Mouse (Mus musculus) Patski (cell line): ENCODE measurements around the gene Pla2g4c. TPM values are rescaled to one million over a fixed set of nuclear protein-coding genes. Genes with fewer than 3 reads are reported as not detected.

Experiments
- ATAC-seq: fragments of 100-300 bp; one replicate; pipeline ENCODE4 v1.8.0; 2021
- CTCF ChIA-PET: fragments of 350-600 bp; sonication (Branson Sonifier 250); formaldehyde crosslinking; loops from one replicate; lab custom pipeline; 2022; ENCODE audit warnings: inconsistent platforms; lab: Charles Lee
- POLR2A ChIA-PET: fragments of 350-600 bp; sonication (Branson Sonifier 250); formaldehyde crosslinking; loops from one replicate; lab custom pipeline; 2022; ENCODE audit warnings: antibody characterized with exemption, inconsistent platforms; lab: Charles Lee
- DNase-seq: peaks from one replicate; pipeline ENCODE4 v3.0.0-alpha.2; 2011; ENCODE audit warnings: low read depth, low spot score
- H3K27me3 ChIP-seq: fragments of 371-371 bp; one replicate; pipeline ENCODE4 v1.5.1; 2021
- CTCF ChIP-seq: fragments of 100-300 bp; IDR thresholded peaks from one replicate; pipeline ENCODE4 v1.5.1; 2021
- in situ Hi-C: fragments of 300-500 bp; cut with MboI; formaldehyde crosslinking; loops from 3 replicates; pipeline ENCODE4 v1.11.1; 2018; ENCODE audit warnings: low pct_unique_long_range_greater_than_20kb, mixed read lengths
- polyA plus RNA-seq: library from polyadenylated mRNA; unstranded; gene quantifications from one replicate; pipeline ENCODE4 v1.2.3, GENCODE M21; 2021

Pla2g4c gene
- polyA plus RNA-seq, 1 experiment from 2014 or later, result 0.40 TPM

- ChIA-PET POLR2A (no interaction called here), CTCF (interaction anchor here (0.9 to 1.2 kb wide), 2 partner anchors 11 to 17 kb away, joined by 3 read pairs; no protein-coding TSS in a partner anchor)
- no peaks in the 10 kb centered on the region for H3K27me3 ChIP-seq
- DNase-seq (no peak), ATAC-seq (no peak)
- in situ Hi-C loops, result no loop called here
- no peak for TF ChIP-seq CTCF
Observed at GRCm38 (mm10) chr7:13330575-13330974, 6.1 kb downstream of the Pla2g4c start.

GRCm38 (mm10) chr7:13355943-13356342, 31.5 kb downstream of the Pla2g4c start:
- ChIA-PET POLR2A (no interaction called here), CTCF (no interaction called here)
- no peak for TF ChIP-seq CTCF
- ATAC-seq, result no peak
- no peak for DNase-seq
- in situ Hi-C loops, result no loop called here
- H3K27me3 ChIP-seq, result no peaks in the 10 kb centered on the region

- ChIA-PET POLR2A (no interaction called here), CTCF (no interaction called here)
- in situ Hi-C loops, result loop anchor here (5.0 kb wide), 1 partner anchor 33 kb away; no protein-coding TSS in a partner anchor
- no peaks in the 10 kb centered on the region for H3K27me3 ChIP-seq
- DNase-seq, result no peak
- TF ChIP-seq CTCF, result no peak
- no peak for ATAC-seq
Observed at GRCm38 (mm10) chr7:13380588-13380987, 56.1 kb downstream of the Pla2g4c start.

GRCm38 (mm10) chr7:13397832-13398231, 73.4 kb downstream of the Pla2g4c start, which contains the start of gene Cabp5:
Cabp5 (plus strand) TSS chr7:13398132.
- in situ Hi-C loops, result no loop called here
- ChIA-PET POLR2A (no interaction called here), CTCF (no interaction called here)
- ATAC-seq, result no peak
- no peak for TF ChIP-seq CTCF
- DNase-seq, result no peak
- H3K27me3 ChIP-seq, result peaks cover 3% of the 10 kb centered on the region

Other genes with a start within 250 kb of the Pla2g4c start
- gene Vmn1r85, start 229.5 kb upstream of the Pla2g4c start, polyA plus RNA-seq, result not detected
- not detected for gene Vmn1r86, start 204.7 kb upstream of the Pla2g4c start, polyA plus RNA-seq
- not detected for gene Vmn1r87, start 184.5 kb upstream of the Pla2g4c start, polyA plus RNA-seq
- not detected for gene Vmn1r88, start 165.1 kb upstream of the Pla2g4c start, polyA plus RNA-seq
- not detected for gene Vmn1r89, start 111.6 kb upstream of the Pla2g4c start, polyA plus RNA-seq
- 33.2 TPM for gene Lig1, start 47.4 kb upstream of the Pla2g4c start, polyA plus RNA-seq
- 12.0 TPM for gene Zswim9, start 45.9 kb upstream of the Pla2g4c start, polyA plus RNA-seq
- gene Cabp5, start 73.5 kb downstream of the Pla2g4c start, polyA plus RNA-seq, result 0.09 TPM
- not detected for gene Bsph1, start 126.2 kb downstream of the Pla2g4c start, polyA plus RNA-seq
- gene Bsph2, start 246.4 kb downstream of the Pla2g4c start, polyA plus RNA-seq, result not detected